Comparison of ENCODE assay signal across 8 mouse cellular contexts in the genomic region with DNA sequence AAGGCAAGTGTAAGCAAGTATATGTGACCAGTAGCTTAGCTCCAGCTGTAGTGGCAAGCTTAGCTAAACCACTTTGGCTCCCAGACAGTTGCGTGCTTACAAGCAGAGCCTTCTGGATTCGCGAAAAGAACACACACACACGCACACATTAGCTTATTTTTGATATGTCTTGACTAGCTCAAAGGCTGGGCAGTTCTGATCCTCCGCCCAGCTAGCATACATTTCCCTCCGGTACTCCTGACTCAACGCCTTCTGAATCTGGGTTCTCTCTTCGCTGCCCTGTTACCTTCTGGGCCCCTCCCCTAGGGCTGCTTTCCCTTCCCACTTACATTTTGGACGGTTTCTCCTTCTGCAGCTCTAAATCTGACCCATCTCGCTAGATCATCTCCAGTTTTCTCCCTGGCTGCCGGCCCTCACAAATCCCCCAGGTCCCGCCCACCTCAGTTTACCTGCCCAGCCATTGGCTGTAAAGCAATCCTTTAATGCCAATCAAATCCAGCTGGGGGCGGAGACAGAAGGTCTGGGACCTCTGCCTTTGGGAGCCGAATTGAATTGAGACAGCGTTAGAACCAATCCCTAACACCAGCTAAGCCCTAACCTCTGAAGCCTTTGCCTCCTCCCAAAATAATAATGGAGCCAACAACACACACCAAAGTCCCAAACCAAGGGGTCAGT. TPM values are rescaled to one million over a fixed set of nuclear protein-coding genes. Genes with fewer than 3 reads are reported as not detected.
DNase-seq lines count a peak whose midpoint lies in the region; ATAC-seq lines count a peak whose summit lies in the region.

No protein-coding gene starts in this region.

- no peaks in the 10 kb centered on the region for H3K9me3 ChIP-seq in heart, embryonic 15.5 days (replicated peaks)
- H3K9me3 ChIP-seq in midbrain, embryonic 10.5 days (replicated peaks), result 0 out of 2 replicates have a peak, but pooled peaks cover 3% of the 10 kb centered on the region

- H3K9ac ChIP-seq in heart, embryonic 15.5 days, result no peak overlapping the region

- ATAC-seq in heart, embryonic 15.5 days (replicated peaks; ENCODE audit: insufficient number of reproducible peaks, insufficient read depth, low FRiP score, low read depth), result 0 out of 2 replicates have a peak, but pooled peaks have one; percentile 35

- H3K27me3 ChIP-seq in heart, embryonic 15.5 days, result peaks cover 47% of the 10 kb centered on the region
- peaks cover 57% of the 10 kb centered on the region for H3K27me3 ChIP-seq in midbrain, embryonic 10.5 days (ENCODE audit: low read depth, poor library complexity, severe bottlenecking)

- H3K4me3 ChIP-seq in heart, embryonic 15.5 days, result peak overlapping the region; percentile 41
- peak overlapping the region; percentile 53 for H3K4me3 ChIP-seq in midbrain, embryonic 10.5 days

- no peak overlapping the region for H3K27ac ChIP-seq in heart, embryonic 15.5 days
- H3K27ac ChIP-seq in midbrain, embryonic 10.5 days (replicated peaks), result peak overlapping the region; percentile 77

- DNase-seq in right cerebral cortex, postnatal 4 days, result peak; percentile 48
- no peak for DNase-seq in right cerebral cortex, adult 2 months (ENCODE audit: low spot score in 2 of 2)
- peak; percentile 94 for DNase-seq in cerebellum, postnatal 14 days
- peak; percentile 80 for DNase-seq in kidney, postnatal 14 days
- DNase-seq in midbrain, embryonic 10.5 days (ENCODE audit: low spot score), result peak; percentile 90
- DNase-seq in yolk sac, embryonic 10.5 days (ENCODE audit: low spot score), result peak; percentile 80
- DNase-seq in spleen, adult 18-20 months, result no peak

- H3K36me3 ChIP-seq in heart, embryonic 15.5 days, result no peaks in the 10 kb centered on the region
- H3K36me3 ChIP-seq in midbrain, embryonic 10.5 days, result no peaks in the 10 kb centered on the region

- WGBS in heart, embryonic 15.5 days, result 5% methylated on average over 15 of the region's 15 CpGs
- 8% methylated on average over 15 of the region's 15 CpGs for WGBS in midbrain, embryonic 10.5 days

- H3K4me2 ChIP-seq in heart, embryonic 15.5 days, result peak overlapping the region; percentile 70

- H3K4me1 ChIP-seq in heart, embryonic 15.5 days (replicated peaks), result peaks cover 18% of the 10 kb centered on the region
- peaks cover 40% of the 10 kb centered on the region for H3K4me1 ChIP-seq in midbrain, embryonic 10.5 days

RNA-seq across cellular contexts. Expression of gene Slc9a3r1, which starts 11.2 kb away (rescaled TPM):
- polyA plus RNA-seq in heart, embryonic 15.5 days (2015; fragmentation: Nextera tagmentation; extraction: Ambion mirVana), result 24.6 and 46.4 TPM in 2 replicates
- polyA plus RNA-seq in midbrain, embryonic 10.5 days (2016; fragmentation: Nextera tagmentation; extraction: Ambion mirVana), result 36.8 and 37.8 TPM in 2 replicates

RNA-seq across cellular contexts. Expression of gene Cd300lf, which starts 18.1 kb away (rescaled TPM):
- 0.37 and 1.2 TPM in 2 replicates for polyA plus RNA-seq in heart, embryonic 15.5 days (2015; fragmentation: Nextera tagmentation; extraction: Ambion mirVana)
- 0.21 TPM in 1 of 2 replicates, not detected in the other for polyA plus RNA-seq in midbrain, embryonic 10.5 days (2016; fragmentation: Nextera tagmentation; extraction: Ambion mirVana)

RNA-seq across cellular contexts. Expression of gene Tmem104, which starts 35.4 kb away (rescaled TPM):
- 6.6 and 11.4 TPM in 2 replicates for polyA plus RNA-seq in heart, embryonic 15.5 days (2015; fragmentation: Nextera tagmentation; extraction: Ambion mirVana)
- polyA plus RNA-seq in midbrain, embryonic 10.5 days (2016; fragmentation: Nextera tagmentation; extraction: Ambion mirVana), result 7.1 and 11.3 TPM in 2 replicates

RNA-seq across cellular contexts. Expression of gene Nat9, which starts 35.8 kb away (rescaled TPM):
- 16.2 and 20.8 TPM in 2 replicates for polyA plus RNA-seq in heart, embryonic 15.5 days (2015; fragmentation: Nextera tagmentation; extraction: Ambion mirVana)
- 17.8 and 19.5 TPM in 2 replicates for polyA plus RNA-seq in midbrain, embryonic 10.5 days (2016; fragmentation: Nextera tagmentation; extraction: Ambion mirVana)

Comparison
In these comparisons a context has a peak if more than half of its experiments do, and no peak if none do; other contexts are left out.
1. DNase-seq: peak in right cerebral cortex, postnatal 4 days (single experiment), cerebellum, postnatal 14 days (2 of 2), kidney, postnatal 14 days (single experiment), midbrain, embryonic 10.5 days (single experiment) and yolk sac, embryonic 10.5 days (single experiment); none in right cerebral cortex, adult 2 months (0 of 2) and spleen, adult 18-20 months (0 of 2).